Mouse (Mus musculus) c-Kit-negative CD71-positive TER-119-positive erythroid progenitor cells, embryonic 14.5 days (primary cell): ENCODE results near the gene Nup107.

Source experiments
- DNase-seq: peaks from one replicate; pipeline ENCODE4 v3.0.0-alpha.2; 2013; ENCODE audit warnings: low read depth, low spot score

Gene Nup107

GRCm38 (mm10) chr10:117701034-117701829 lies 91.3 kb downstream of the Nup107 start:
- no peak for DNase-seq
